Mouse (Mus musculus) c-Kit-positive CD71-positive TER-119-negative erythroid progenitor cells, embryonic 14.5 days (primary cell): ENCODE data around the gene Rnf223.
"Not testable (repeated sequence)": the region's sequence is repeated elsewhere in the genome, so short reads cannot be mapped to it uniquely, and the experiment has no call there.

ENCODE experiments used
- DNase-seq: peaks from one replicate; pipeline ENCODE4 v3.0.0-alpha.2; 2013; ENCODE audit warnings: low read depth

The Rnf223 gene

DNA sequence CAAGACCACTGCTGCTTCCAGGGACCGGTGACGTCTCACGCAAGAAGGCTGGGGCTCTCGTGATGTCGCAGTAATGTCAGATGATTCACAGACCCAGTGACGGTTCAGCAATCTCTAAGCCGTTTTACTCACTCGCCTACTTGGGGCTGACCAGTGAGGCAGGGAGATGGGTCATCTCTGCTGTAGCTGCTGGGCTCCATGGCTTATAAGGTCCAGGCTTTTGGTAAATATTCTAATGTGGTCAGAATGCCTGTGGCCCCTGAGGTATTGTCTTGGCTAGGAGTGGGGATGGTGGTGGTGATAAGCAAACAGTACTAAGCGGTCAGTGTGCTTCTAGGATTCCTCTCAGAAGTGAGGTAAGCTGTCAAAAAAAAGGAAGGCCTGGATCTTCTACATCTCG, 627 bp downstream of the Rnf223 start:
- no peak for DNase-seq

GRCm38 (mm10) chr4:156133334-156133733, 3.0 kb downstream of the Rnf223 start:
- no peak for DNase-seq

- DNase-seq, result no peak
Measured at GRCm38 (mm10) chr4:156133943-156134605, 3.8 kb downstream of the Rnf223 start.

DNA sequence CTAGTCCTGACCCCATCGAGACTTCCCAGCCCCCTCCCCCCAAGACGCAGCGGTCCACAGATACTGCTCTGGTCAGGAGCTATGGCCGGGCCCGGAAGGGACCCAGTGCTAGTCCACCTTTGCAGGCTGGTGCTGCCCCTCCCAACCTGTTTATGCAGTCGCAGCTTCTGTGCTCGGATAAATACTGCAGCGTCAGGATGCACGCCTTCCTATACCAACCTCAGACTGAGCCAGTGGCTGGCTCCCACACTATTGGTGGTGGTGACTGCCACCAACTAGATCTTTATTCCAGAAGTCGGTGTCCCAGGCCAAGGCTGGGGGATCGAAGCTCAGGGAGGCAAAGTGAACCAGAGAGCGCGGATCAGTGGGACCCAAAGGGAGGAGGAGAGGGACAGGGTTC, 4.8 kb downstream of the Rnf223 start:
- DNase-seq, result no peak

DNA sequence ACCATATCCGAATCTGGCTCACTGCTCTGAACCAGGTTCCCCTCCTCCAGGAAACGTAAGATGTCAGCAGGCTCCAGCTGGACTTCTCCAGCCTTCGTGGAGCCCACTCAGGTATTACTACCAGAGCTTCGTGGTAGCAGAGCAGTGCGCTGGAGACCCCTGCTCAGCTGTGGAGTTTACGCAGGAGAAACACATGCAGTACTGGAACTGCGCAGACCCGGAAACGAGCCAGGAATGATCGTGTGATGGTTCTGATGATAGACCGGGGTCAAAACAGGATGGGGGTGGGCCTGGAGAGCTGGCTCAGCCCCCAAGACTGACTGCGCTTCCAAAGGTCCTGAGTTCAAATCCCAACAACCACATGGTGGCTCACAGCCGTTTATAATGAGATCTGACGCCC, 5.5 kb downstream of the Rnf223 start:
- DNase-seq, result no peak

DNA sequence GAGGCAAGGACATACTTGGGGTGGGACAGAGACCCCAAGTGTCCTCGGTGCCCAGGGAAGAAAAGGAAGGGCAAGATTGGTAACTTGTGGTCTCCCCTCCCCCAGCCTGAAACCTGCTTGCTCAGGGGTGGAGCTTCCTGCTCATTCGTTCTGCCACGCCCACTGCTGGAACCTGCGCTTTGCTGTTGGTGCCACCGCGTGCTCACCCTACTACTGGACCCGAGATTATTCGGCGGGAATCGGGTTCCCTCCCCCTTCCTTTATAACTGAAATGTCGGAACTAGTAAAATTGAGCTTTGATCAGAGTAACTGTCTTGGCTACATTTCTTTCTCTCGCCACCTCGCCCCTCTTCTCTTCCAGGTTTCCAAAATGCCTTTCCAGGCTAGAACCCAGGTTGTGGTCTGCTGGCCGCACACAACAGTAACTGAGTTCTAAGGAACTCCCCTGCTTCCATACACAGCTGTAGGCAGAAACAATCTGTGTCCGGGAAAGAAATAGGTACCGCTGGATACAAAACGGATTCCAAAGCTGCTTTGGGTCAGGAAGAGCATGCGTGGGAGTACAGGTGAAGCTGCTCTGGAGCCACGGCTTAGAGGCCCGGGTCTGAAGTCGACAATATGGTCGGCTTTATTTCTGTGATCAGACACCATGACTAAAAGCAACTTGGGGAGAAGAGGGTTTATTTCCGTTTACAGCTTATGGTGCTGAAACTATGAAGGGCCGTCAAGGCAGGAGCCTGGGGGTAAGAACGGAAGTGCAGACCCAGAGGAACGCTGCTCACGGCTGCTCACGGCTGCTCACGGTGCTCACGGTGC, 6.2 kb downstream of the Rnf223 start:
- DNase-seq, result no peak

DNA sequence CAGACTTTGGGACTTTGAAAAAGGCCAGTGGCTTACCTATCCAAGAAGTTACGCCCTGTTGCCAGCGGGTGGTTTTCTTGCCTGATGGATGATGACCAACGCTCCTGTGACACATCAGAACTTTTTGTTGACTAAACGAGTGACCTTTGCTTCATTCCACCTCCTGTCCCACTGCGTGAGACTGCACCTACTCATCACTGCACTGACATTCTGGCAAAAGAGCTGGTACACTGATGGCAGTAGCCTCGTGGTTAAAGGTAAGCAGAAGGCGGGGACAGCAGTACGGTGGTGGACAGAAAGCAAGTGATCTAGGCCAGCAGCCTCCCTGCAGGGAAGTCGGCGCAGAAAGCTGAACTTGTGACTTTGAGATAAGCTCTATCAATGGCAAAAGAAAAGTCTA, 20.6 kb downstream of the Rnf223 start:
- DNase-seq, result not testable (repeated sequence)

GRCm38 (mm10) chr4:156154771-156155170, 24.5 kb downstream of the Rnf223 start:
- DNase-seq, result no peak

GRCm38 (mm10) chr4:156166477-156166876, 36.2 kb downstream of the Rnf223 start:
- no peak for DNase-seq

DNA sequence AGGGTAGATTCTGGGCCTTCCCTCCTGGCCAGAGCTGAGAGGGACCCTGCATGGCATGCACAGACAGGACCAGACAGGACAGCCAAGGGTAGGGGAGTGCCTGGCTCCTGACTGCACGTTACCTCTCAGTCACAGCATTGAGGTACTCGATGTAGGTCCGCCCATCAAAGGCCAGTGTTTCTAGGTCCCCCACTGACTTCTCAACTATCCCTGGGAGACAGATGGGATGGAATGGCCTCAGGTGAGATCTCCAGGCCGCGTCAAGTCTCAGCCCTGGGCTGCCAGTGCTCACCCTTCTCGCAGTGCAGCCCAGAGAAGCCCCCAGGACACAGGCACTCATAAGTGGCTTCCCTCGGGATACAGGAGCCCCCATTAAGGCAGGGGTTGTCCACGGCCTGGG, 38.3 kb downstream of the Rnf223 start:
- no peak for DNase-seq

GRCm38 (mm10) chr4:156169129-156169528, 38.8 kb downstream of the Rnf223 start:
- DNase-seq, result no peak

- no peak for DNase-seq
Measured at GRCm38 (mm10) chr4:156171828-156172227, 41.5 kb downstream of the Rnf223 start.

GRCm38 (mm10) chr4:156177630-156178029, 47.3 kb downstream of the Rnf223 start:
- no peak for DNase-seq
